In the genomic region with DNA sequence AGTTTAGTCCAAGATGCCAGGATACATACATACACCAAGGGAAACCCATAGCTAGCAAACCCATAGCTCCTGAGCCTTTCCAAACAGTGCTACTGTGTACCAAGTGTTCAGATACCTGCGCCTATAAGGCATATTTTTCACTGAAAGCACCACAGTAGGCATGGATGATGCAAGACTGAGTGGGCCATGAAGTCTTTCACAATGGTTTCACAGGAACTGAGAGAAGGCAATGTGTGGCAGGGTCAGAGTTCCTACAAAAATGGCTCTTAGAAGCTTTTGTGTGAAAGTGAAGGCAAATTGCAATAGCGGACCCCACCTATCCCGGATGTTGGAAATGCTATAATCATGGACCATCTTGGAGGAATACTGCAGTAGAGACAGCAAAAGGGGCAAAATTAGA, we compare ENCODE assay signal across 17 mouse cellular contexts.
"Had no signal": no experiment of that assay in that cellular context is flagged by ENCODE, and none has a peak within 500 bp of the region (broad histone marks: within the 10 kb centered on the region; RNA-seq: fewer than 3 reads in every experiment).

No protein-coding gene starts in this region.

- H3K27ac ChIP-seq: left cerebral cortex, adult 2 months; liver, embryonic 14.5 days; macrophage; midbrain, embryonic 12.5 days; stomach, postnatal 0 days had no signal

- DNase-seq: kidney, adult 18-20 months; kidney, adult 9 months; kidney, postnatal 14 days; layer of hippocampus, postnatal 36 days; lung, adult 2 months; lung, postnatal 14 days; right cerebral cortex, postnatal 4 days; thymus, adult 2 months; thymus, postnatal 14 days had no signal

- H3K4me2 ChIP-seq: midbrain, embryonic 12.5 days had no signal

- H3K9ac ChIP-seq: liver, embryonic 14.5 days; midbrain, embryonic 12.5 days had no signal

- ATAC-seq: inflammation-experienced regulatory T-cells, adult 6 months; intestine, embryonic 16.5 days; midbrain, embryonic 16.5 days had no signal

- H3K4me3 ChIP-seq: left cerebral cortex, adult 2 months; midbrain, embryonic 12.5 days had no signal

- H3K27me3 ChIP-seq: midbrain, embryonic 12.5 days had no signal

- H3K4me1 ChIP-seq: midbrain, embryonic 12.5 days had no signal

- H3K9me3 ChIP-seq: midbrain, embryonic 12.5 days had no signal

- H3K36me3 ChIP-seq: midbrain, embryonic 12.5 days had no signal
